Mouse (Mus musculus) heart, adult 2 months (tissue): ENCODE results near the gene 3100002H09Rik.

Experiments used
- CTCF ChIP-seq: fragments of 200-600 bp; IDR thresholded peaks from 2 replicates; pipeline ENCODE4 v1.8.1; 2022; ENCODE audit warnings: antibody characterized with exemption, mild to moderate bottlenecking, moderate library complexity
- EP300 ChIP-seq: fragments of 200-500 bp; IDR thresholded peaks from 2 replicates; pipeline ENCODE4 v1.6.1; 2011; ENCODE audit warnings: low read depth, low read length, control low read depth; ENCODE audit not compliant: insufficient read depth
- POLR2A ChIP-seq: fragments of 200-500 bp; IDR thresholded peaks from 2 replicates; pipeline ENCODE4 v1.6.1; 2011; ENCODE audit warnings: mild to moderate bottlenecking, low read depth, low read length, control low read depth; ENCODE audit not compliant: insufficient read depth

GRCm38 (mm10) chr4:124618599-124618998, 8.0 kb upstream of the 3100002H09Rik start:
- TF ChIP-seq EP300: no peak
- TF ChIP-seq POLR2A: no peak
- TF ChIP-seq CTCF: no peak
